Mouse (Mus musculus): Measurements from ENCODE around the gene Rhd.
A peak's percentile ranks its signal among the peaks of the same experiment; 100 is the strongest.
"Not testable (repeated sequence)": the region's sequence is repeated elsewhere in the genome, so short reads cannot be mapped to it uniquely, and the experiment has no call there.

Gene Rhd

GRCm38 (mm10) chr4:134911406-134911805 is 47.1 kb downstream of the Rhd start:
- not testable (repeated sequence) for DNase-seq (ENCODE audit: low read depth)

GRCm38 (mm10) chr4:134913413-134913812 is 49.1 kb downstream of the Rhd start:
- peak; percentile 90 for DNase-seq (ENCODE audit: low read depth)

GRCm38 (mm10) chr4:134914122-134914863 is 50.0 kb downstream of the Rhd start:
- peak; percentile 36 for DNase-seq (ENCODE audit: low read depth)

GRCm38 (mm10) chr4:134914864-134915209 is 50.5 kb downstream of the Rhd start, which contains the start of gene Tmem50a:
Gene Tmem50a, minus strand, starts transcription at chr4:134915024.
- peak; percentile 97 for DNase-seq (ENCODE audit: low read depth)

GRCm38 (mm10) chr4:134915223-134916050 is 51.1 kb downstream of the Rhd start:
- no peak for DNase-seq (ENCODE audit: low read depth)

DNA sequence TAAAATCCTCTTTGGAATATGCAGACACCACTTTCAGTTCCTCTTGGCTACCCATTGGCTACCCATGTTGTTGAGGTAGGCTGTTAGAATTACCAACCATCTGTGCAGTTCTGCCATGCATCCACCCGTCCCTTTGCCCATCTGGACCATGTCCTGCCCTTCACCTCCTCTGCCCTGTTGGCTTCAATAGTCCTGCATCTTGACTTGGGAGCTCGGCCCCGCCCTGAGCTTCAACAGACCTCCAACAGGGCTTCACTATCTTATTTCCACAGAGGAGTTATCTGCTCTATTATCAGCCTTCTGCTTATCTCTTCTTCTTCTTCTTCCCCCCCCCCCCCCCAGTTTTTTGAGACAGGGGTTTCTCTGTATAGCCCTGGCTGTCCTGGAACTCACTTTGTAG is 52.9 kb downstream of the Rhd start:
- no peak for DNase-seq (ENCODE audit: low read depth)

DNA sequence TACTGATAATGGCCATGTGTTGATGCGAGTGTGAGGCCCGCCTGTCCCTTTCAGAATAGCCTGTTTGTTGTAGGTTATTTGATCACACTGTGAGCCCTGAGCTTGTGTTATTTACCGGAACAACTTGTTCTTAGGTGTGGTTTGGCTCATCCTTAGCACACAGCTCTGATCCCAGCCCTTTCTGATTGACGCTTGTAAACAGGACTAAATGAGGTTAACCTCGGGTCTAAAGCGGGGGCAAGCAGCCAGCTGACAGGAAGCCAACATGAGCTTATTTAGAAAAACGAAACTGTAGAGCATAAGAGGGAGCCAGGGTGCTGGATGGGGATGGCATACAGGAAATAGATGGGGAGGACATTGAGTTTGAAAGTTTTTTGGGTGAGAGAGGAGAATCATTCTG is 54.0 kb downstream of the Rhd start:
- DNase-seq (ENCODE audit: low read depth): peak; percentile 92

DNA sequence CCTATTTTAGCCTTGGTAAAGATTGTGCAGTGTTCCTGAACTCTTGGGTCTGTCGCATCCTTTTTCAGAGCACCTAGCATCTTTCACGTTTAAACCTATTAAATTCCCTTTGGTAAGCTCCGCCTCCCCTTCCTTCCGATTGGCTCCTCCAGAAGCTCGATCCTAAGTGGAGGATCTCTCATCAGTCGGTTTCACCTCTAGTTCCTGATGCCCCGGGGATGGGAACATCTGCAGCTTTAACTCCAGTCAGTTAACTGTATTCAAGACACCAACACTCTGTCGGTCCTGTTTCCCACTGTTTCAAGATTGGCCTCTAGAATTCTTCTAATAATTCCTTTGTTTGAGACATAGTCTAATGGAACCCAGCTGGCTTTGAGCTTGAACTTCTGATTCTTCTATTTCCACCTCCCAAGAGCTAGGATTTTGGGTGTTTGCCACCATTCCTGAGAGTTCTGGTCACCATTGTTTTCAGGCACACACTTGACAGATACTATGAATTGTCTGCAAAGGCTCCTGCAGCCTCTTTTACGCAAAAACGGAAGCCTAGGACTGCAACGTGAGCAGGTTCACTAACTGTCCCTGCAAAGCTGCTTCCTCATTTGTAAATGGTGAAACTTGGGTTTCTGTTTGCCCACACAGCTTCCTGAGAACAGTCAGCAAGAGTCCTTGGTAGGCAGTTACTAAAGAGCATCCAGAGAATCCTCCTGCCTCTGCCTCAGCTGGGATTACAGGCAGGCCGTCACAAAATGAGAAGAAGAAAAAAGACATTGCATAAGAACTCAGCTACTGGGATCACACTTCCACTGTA is 55.6 kb downstream of the Rhd start:
- peak; percentile 71 for DNase-seq (ENCODE audit: low read depth)

DNA sequence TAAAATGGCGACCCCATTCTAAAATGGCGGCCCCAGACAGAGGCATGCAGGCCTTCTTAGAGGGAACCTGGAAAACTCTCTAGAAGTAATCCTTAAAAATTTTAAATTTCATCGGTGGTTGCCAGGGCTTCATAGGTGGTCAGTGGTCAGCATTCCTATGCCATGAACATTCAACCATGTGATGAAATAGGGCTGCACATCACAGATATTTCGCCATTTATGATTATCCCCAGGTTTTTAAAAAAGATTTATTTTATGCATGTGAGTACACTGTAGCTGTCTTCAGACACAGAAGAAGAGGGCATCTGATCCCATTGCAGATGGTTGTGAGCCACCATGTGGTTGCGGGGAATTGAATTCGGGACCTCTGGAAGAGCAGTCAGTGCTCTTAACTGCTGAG is 56.3 kb downstream of the Rhd start:
- DNase-seq (ENCODE audit: low read depth): no peak

DNA sequence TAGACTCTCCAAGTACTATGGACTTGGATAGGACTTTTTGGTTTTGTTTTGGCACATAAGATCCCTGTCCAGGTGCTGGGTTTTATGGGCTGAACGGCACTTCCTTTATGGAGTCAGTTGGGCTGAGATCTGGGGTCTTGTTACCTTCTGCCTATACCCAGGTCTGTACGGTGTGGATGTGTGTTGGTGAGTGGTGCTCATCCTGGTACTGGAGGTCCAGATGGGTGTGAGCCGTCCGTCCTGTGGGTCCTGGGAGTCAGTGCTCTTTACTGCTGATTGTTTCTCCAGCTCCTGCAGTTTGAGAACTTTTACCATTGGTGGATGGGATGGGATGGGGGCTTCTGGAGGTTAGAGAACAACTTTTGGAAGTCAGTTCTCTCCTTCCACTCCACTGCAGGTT is 57.4 kb downstream of the Rhd start:
- no peak for DNase-seq (ENCODE audit: low read depth)

DNA sequence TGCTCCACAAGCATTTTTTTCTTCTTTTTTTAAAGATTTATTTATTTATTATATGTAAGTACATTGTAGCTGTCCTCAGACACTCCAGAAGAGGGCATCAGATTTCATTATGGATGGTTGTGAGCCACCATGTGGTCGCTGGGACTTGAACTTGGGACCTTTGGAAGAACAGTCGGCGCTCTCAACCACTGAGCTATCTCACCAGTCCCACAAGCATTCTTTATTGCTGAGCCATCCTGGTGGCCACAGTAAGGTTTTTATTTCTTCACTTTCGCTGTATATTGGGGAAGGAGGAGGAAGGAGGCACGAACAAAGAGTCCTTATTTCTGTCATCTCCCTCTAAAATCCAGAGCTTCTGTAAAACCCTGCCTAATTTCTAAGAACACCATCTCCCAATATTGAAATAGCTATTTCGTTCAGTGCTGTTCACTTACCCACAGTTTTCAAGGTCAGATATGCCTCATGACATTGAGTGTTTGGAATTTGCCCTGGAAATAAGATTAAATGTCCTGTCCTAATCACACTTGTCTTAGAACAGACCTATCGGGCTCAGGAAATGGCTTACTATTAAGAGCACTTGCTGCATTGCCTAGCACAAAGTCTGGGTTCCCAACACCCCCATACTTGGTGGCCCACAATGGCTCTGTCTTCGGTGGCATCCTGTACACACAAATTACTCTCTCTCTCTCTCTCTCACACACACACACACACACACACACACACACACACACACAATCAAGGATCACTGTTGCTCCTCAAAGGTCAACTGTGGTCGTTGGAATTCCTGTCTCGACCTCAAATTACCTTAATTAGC is 58.0 kb downstream of the Rhd start:
- peak; percentile 57 for DNase-seq (ENCODE audit: low read depth)

DNA sequence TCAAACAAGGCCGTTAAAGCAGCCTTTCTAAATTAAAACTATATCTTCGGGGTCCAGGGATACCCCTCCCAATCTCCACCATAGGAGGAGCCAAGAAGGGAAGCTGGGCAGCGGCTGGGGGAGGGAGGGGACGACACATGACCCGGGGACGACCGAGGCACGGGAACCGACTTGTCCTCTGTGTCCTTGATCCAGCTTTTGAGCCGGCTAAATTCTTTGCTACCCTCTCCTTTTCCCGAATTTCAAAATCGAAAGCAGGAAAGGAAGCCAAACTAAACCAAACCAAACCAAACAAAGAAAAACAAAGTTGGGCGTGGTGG is 58.5 kb downstream of the Rhd start:
- DNase-seq (ENCODE audit: low read depth): no peak

GRCm38 (mm10) chr4:134923258-134924018 is 59.1 kb downstream of the Rhd start, which contains the start of gene Rsrp1:
Gene Rsrp1, plus strand, starts transcription at chr4:134923592.
- peak; percentile 99 for DNase-seq (ENCODE audit: low read depth)

GRCm38 (mm10) chr4:134924019-134924741 is 59.8 kb downstream of the Rhd start:
- peak; percentile 79 for DNase-seq (ENCODE audit: low read depth)

DNA sequence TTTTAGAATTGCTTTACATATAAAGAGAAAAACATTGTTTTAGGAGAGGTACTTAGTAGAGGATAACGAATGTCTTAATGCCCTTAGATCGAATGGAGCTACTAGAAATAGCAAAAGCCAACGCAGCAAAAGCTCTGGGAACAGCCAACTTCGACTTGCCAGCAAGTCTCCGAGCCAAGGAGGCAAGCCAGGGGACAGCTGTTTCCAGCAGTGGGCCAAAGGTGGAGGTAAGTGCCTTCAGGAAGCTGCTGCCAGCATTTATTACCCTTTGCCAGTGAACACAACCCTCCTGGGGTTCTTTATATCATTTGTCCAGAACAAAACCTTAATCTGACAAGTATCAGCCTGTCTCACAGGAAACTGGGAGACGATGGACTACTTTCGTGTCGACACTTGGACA is 60.9 kb downstream of the Rhd start:
- no peak for DNase-seq (ENCODE audit: low read depth)

- peak; percentile 59 for DNase-seq (ENCODE audit: low read depth)
Observed at GRCm38 (mm10) chr4:134927815-134928463, 63.6 kb downstream of the Rhd start.

- peak; percentile 55 for DNase-seq (ENCODE audit: low read depth)
Observed at GRCm38 (mm10) chr4:134928464-134928836, 64.1 kb downstream of the Rhd start.

DNA sequence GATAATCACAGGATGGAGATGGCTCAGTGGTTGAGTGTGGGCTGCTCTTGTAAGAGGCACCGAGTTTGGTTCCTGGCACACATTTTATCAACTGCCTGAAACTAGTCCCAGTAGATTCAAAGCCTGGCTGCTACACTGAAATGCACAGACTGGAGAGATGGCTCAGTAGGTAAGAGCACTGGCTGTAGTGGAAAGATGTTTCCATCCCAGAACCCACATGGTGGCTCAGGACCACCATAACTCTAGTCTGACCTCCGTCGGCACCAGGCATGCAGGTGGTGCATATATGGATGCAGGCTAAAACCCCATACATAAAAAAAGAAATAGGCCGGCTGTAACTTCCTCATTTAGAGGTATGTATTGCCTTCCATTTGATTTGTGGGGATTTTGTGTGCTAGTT is 65.2 kb downstream of the Rhd start:
- peak; percentile 63 for DNase-seq (ENCODE audit: low read depth)

GRCm38 (mm10) chr4:134930190-134930589 is 65.9 kb downstream of the Rhd start:
- no peak for DNase-seq (ENCODE audit: low read depth)
